Mouse (Mus musculus): Measurements from ENCODE around the gene Taar7a.

The Taar7a gene

DNA sequence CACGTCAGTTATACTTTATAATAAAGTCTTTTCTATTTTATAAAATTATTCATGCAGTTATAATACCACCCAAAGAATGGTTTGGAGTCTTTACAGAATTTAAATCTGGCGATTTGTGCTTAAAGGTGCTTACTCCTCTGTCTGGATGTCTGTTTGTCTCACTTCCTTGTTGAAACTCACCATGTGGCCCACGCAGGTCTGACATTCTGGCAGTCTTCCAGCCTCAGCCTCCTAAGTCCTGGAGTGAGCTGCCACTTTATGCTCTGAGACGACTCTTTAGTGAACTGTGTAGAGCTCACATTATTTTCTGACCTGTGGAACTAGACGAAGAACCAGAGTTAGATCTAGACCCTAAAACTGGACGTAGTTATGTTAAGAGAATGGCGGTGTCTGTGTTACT is 45.3 kb downstream of the Taar7a start:
- no peak for DNase-seq (ENCODE audit: low read depth in 2 of 2, low spot score in 2 of 2)

GRCm38 (mm10) chr10:23942465-23942864 is 50.8 kb downstream of the Taar7a start:
- no peak for DNase-seq (ENCODE audit: low read depth in 2 of 2, low spot score in 2 of 2)

All from CD8-positive naive resting alpha-beta T cell, adult 2 months (primary cell).